Mouse (Mus musculus): ENCODE results near the gene Odf3l1. TPM values are rescaled to one million over a fixed set of nuclear protein-coding genes. Genes with fewer than 3 reads are reported as not detected.
"Not testable (repeated sequence)": the region's sequence is repeated elsewhere in the genome, so short reads cannot be mapped to it uniquely, and the experiment has no call there.

The Odf3l1 gene
- 1 to 10 TPM; 2.0 to 3.2 TPM for total RNA-seq (2021)
- long read RNA-seq, experiment 1, partial matches to known transcripts, result 0 of 2 reads
- long read RNA-seq, experiment 1, other reads (novel, unspliced or antisense), result 2 of 2 reads
- long read RNA-seq, experiment 2, partial matches to known transcripts, result 0 of 4 reads
- long read RNA-seq, experiment 2, other reads (novel, unspliced or antisense), result 4 of 4 reads

- DNase-seq, result peak; percentile 60
These were observed at the start of gene Odf3l1 for GRCm38 (mm10) chr9:56864216-56864729. Odf3l1 (minus strand) TSS chr9:56864679.

- DNase-seq, result no peak
These were observed 49.5 kb upstream of the Odf3l1 start for GRCm38 (mm10) chr9:56913991-56914390.

GRCm38 (mm10) chr9:56911017-56911416 is 46.5 kb upstream of the Odf3l1 start:
- DNase-seq, result no peak

GRCm38 (mm10) chr9:56909991-56910390 is 45.5 kb upstream of the Odf3l1 start:
- not testable (repeated sequence) for DNase-seq

GRCm38 (mm10) chr9:56907549-56907948 is 43.1 kb upstream of the Odf3l1 start:
- DNase-seq, result no peak

- DNase-seq, result no peak
These were observed 39.2 kb upstream of the Odf3l1 start for GRCm38 (mm10) chr9:56903662-56904061.

- no peak for DNase-seq
These were observed 36.7 kb upstream of the Odf3l1 start for GRCm38 (mm10) chr9:56901187-56901586.

GRCm38 (mm10) chr9:56900571-56900970 is 36.1 kb upstream of the Odf3l1 start:
- no peak for DNase-seq

- no peak for DNase-seq
These were observed 35.6 kb upstream of the Odf3l1 start for GRCm38 (mm10) chr9:56900060-56900459.

- no peak for DNase-seq
These were observed 34.9 kb upstream of the Odf3l1 start for GRCm38 (mm10) chr9:56899409-56899808.

- DNase-seq, result no peak
These were observed 32.3 kb upstream of the Odf3l1 start for GRCm38 (mm10) chr9:56896779-56897178.

- DNase-seq, result peak; percentile 70
These were observed 29.5 kb upstream of the Odf3l1 start for GRCm38 (mm10) chr9:56894006-56894405.

- DNase-seq, result no peak
These were observed 28.8 kb upstream of the Odf3l1 start for GRCm38 (mm10) chr9:56893313-56893712.

GRCm38 (mm10) chr9:56892111-56892510 is 27.6 kb upstream of the Odf3l1 start:
- no peak for DNase-seq

- peak; percentile 76 for DNase-seq
These were observed 27.1 kb upstream of the Odf3l1 start for GRCm38 (mm10) chr9:56891517-56892011.

GRCm38 (mm10) chr9:56890522-56891250 is 26.2 kb upstream of the Odf3l1 start:
- no peak for DNase-seq

- peak; percentile 82 for DNase-seq
These were observed 25.3 kb upstream of the Odf3l1 start for GRCm38 (mm10) chr9:56889817-56890216.

- no peak for DNase-seq
These were observed 23.1 kb upstream of the Odf3l1 start for GRCm38 (mm10) chr9:56887581-56887980.

- no peak for DNase-seq
These were observed 22.1 kb upstream of the Odf3l1 start for GRCm38 (mm10) chr9:56886601-56887000.

GRCm38 (mm10) chr9:56886113-56886512 is 21.6 kb upstream of the Odf3l1 start:
- DNase-seq, result no peak

- DNase-seq, result no peak
These were observed 19.8 kb upstream of the Odf3l1 start for GRCm38 (mm10) chr9:56884328-56884727.

- DNase-seq, result no peak
These were observed 19.0 kb upstream of the Odf3l1 start for GRCm38 (mm10) chr9:56883470-56883869.

GRCm38 (mm10) chr9:56882818-56883217 is 18.3 kb upstream of the Odf3l1 start:
- no peak for DNase-seq

GRCm38 (mm10) chr9:56882283-56882682 is 17.8 kb upstream of the Odf3l1 start:
- no peak for DNase-seq
